Mouse (Mus musculus) heart, adult 2 months (tissue): ENCODE measurements around the gene Bex2. TPM values are rescaled to one million over a fixed set of nuclear protein-coding genes. Genes with fewer than 3 reads are reported as not detected.
"Not testable (repeated sequence)": the region's sequence is repeated elsewhere in the genome, so short reads cannot be mapped to it uniquely, and the experiment has no call there.

ENCODE experiments used
- DNase-seq, 2 experiments: peaks; one replicate each; pipeline ENCODE4 v3.0.0; 2021
- H3K27ac ChIP-seq: fragments of 200-600 bp; 2 replicates; pipeline ENCODE4 v1.8.1; 2022
- H3K27me3 ChIP-seq: fragments of 200-500 bp; 2 replicates; pipeline ENCODE4 v1.6.1; 2012; ENCODE audit warnings: mild to moderate bottlenecking, low read length, inconsistent platforms, mixed read lengths; ENCODE audit not compliant: control insufficient read depth, insufficient read depth
- H3K36me3 ChIP-seq: fragments of 200-500 bp; 2 replicates; pipeline ENCODE4 v1.6.1; 2012; ENCODE audit warnings: low read length, inconsistent platforms; ENCODE audit not compliant: control insufficient read depth, insufficient read depth
- H3K4me1 ChIP-seq: fragments of 200-500 bp; 2 replicates; pipeline ENCODE4 v1.6.1; 2011; ENCODE audit warnings: low read length; ENCODE audit not compliant: control insufficient read depth, insufficient read depth
- H3K4me3 ChIP-seq: fragments of 200-600 bp; 2 replicates; pipeline ENCODE4 v1.8.1; 2022
- H3K79me2 ChIP-seq: fragments of 200-500 bp; replicated peaks from 2 replicates; pipeline ENCODE4 v1.6.1; 2012; ENCODE audit warnings: mild to moderate bottlenecking, inconsistent platforms, low read length, moderate library complexity, mixed read lengths; ENCODE audit not compliant: control insufficient read depth, insufficient read depth
- H3K9ac ChIP-seq: fragments of 200-500 bp; 2 replicates; pipeline ENCODE4 v1.6.1; 2012; ENCODE audit warnings: low read depth, mild to moderate bottlenecking, control low read depth, inconsistent platforms, low read length, mixed read lengths
- CTCF ChIP-seq: fragments of 200-600 bp; IDR thresholded peaks from 2 replicates; pipeline ENCODE4 v1.8.1; 2022; ENCODE audit warnings: antibody characterized with exemption, mild to moderate bottlenecking, moderate library complexity
- EP300 ChIP-seq: fragments of 200-500 bp; IDR thresholded peaks from 2 replicates; pipeline ENCODE4 v1.6.1; 2011; ENCODE audit warnings: low read depth, low read length, control low read depth; ENCODE audit not compliant: insufficient read depth
- POLR2A ChIP-seq: fragments of 200-500 bp; IDR thresholded peaks from 2 replicates; pipeline ENCODE4 v1.6.1; 2011; ENCODE audit warnings: mild to moderate bottlenecking, low read depth, low read length, control low read depth; ENCODE audit not compliant: insufficient read depth
- WGBS: fragments of 180-500 bp; shearing (Covaris S2); methylation state at CpG from one replicate; pipeline ENCODE4 v1.1.7; 2018; 5-methylcytosine and 5-hydroxymethylcytosine counted together
- intact Hi-C: fragments of 180-260 bp; cut with DNase I; formaldehyde crosslinking; loops from one replicate; pipeline ENCODE4 v1.15.1; 2025
- polyA plus RNA-seq: library from polyadenylated mRNA; depleted of rRNA; stranded (reverse); fragments of >200 nt; gene quantifications from 2 replicates; pipeline ENCODE4 v1.2.3, GENCODE M21; 2012; rRNA removed
- total RNA-seq, 2 experiments: library from RNA; stranded (reverse); gene quantifications; 2 replicates each; pipeline ENCODE4 v1.2.3; 2021

The Bex2 gene
- total and polyA plus RNA-seq, 3 experiments: 0.27 TPM; not detected in 2

DNA sequence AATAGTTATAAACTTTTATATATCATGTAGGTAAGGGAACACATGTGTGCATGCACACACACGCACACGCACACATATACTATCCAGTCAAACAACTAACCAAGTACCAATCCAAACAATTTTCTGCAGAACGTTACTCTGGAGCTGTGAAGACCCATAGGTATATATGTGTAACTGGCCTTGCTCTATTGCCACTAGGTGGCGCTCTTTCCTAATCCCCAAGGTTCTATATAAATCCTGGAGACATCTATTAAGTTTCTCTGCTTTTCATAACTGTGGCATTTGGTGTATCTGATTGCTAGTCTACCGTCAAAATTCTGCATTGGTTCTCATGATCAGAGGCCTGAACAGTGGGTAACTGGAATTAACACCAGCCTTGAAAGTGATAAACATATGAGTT lies 20.5 kb downstream of the Bex2 start:
- intact Hi-C loops: loop anchor here (1.0 kb wide), 1 partner anchor 274 kb away; no protein-coding TSS in a partner anchor

DNA sequence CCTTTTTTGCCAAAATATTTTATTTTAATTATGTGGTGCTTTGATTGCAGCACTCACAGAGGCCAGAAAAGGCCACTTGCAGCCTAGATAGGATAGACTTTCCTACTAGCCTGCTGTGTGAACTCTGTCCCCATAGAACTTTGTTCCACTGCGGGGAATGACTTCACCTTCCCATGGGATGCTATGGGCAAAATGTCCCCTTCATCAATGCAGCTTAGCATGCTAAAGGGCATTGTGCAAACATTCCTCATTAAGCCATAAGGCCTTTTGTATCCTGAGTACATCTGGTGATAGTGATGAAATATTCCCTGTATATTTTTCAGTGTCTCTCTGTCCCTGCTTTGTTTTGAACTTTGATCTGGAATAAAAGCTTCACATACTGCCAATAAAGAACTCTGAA lies 24.3 kb downstream of the Bex2 start:
- WGBS: 76% methylated on average over 1 of the region's 1 CpGs
- no peak overlapping the region for H3K9ac ChIP-seq
- H3K4me3 ChIP-seq: no peak overlapping the region
- DNase-seq: no peak
- TF ChIP-seq EP300: no peak
- no peak for TF ChIP-seq POLR2A
- no peak for TF ChIP-seq CTCF
- no peak overlapping the region for H3K27ac ChIP-seq
- no peaks in the 10 kb centered on the region for H3K36me3 ChIP-seq
- H3K4me1 ChIP-seq: no peaks in the 10 kb centered on the region
- H3K27me3 ChIP-seq: no peaks in the 10 kb centered on the region
- H3K79me2 ChIP-seq: no peaks in the 10 kb centered on the region
- intact Hi-C loops: no loop called here

More for the DNA sequence above, 20.5 kb downstream of the Bex2 start:
- Histone ChIP-seq H3K4me1 (no peaks in the 10 kb centered on the region), H3K79me2 (no peaks in the 10 kb centered on the region), H3K36me3 (no peaks in the 10 kb centered on the region), H3K9ac (no peak overlapping the region), H3K27me3 (no peaks in the 10 kb centered on the region), H3K27ac (no peak overlapping the region), H3K4me3 (no peak overlapping the region)
- TF ChIP-seq EP300: no peak
- TF ChIP-seq POLR2A: no peak
- TF ChIP-seq CTCF: peak; percentile 85
- DNase-seq: peak in 1 of 2 experiments; percentile 2
- WGBS: 16% methylated on average over 5 of the region's 5 CpGs

DNA sequence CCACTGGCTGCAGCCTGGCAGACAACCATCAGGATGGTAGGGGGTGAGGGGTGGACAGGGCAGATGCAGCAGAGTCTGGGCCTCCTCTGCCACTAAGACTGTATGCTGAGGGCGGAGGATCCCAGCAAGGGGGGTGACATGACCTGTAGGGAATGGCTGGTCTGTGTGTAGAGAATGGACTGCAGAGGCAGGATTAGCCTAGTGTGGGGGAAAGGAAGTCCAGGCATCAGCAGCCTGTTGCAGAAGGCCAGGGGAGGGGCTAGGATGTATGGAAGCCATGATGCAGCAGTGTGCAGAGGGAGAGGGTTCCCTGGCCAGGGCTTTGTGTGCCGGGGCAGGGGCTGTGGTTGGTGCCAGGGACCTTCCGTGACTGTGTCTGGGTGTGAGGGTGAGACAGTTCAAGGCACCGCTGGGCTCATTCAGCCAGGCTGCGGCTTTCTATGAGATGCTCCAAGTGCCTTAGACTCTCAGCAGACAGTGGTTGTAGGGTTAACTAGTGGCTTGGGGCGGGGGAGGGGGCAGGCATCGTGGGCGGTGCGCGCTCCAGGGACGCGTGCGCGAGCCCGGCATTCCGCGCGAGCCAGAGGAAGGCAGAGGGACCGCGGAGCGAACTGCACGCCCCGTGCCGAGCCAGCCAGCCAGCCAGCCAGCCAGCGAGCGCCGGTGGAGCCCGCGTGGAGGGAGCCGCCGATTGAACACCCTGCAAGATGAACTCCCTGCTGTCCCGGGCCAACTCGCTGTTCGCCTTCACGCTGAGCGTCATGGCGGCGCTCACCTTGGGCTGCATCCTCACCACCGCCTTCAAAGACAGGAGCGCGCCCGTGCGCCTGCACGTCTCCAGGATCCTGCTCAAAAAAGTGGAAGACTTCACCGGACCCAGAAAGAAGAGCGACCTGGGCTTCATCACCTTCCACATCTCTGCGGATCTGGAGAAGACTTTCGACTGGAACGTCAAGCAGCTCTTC lies 35.0 kb downstream of the Bex2 start, which contains the start of gene Arxes1:
TSS of gene Arxes1 (plus strand) at position 569 of the 965 bp plus-strand sequence.
- WGBS: 15% methylated on average over 15 of the region's 49 CpGs
- H3K4me3 ChIP-seq, H3K27me3 ChIP-seq, H3K79me2 ChIP-seq, H3K4me1 ChIP-seq, H3K27ac ChIP-seq, intact Hi-C loops, H3K36me3 ChIP-seq, H3K9ac ChIP-seq: not testable (repeated sequence)
- DNase-seq: peak in 1 of 2 experiments; percentile 19

DNA sequence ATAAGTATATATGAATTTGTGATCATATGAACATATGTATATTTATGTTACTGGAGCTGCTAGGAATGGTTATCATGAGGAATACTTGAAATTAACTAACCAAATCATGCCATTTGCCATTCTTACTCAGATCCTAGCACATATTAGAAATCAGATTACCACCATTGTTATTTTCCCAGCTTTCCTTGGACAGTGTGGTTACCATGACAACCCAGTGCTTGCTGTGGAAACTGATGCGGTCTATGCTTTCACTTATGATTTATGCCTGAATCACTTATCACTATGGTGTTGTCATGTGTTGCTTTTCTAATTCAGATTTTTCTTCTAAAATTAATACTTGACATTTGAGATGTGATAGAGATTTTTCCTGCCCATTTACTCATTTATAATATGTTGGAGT lies 37.7 kb downstream of the Bex2 start:
- Histone ChIP-seq H3K9ac (no peak overlapping the region), H3K27ac (no peak overlapping the region), H3K36me3 (no peaks in the 10 kb centered on the region), H3K79me2 (no peaks in the 10 kb centered on the region), H3K4me1 (no peaks in the 10 kb centered on the region), H3K27me3 (no peaks in the 10 kb centered on the region), H3K4me3 (no peak overlapping the region)
- intact Hi-C loops: no loop called here
- TF ChIP-seq EP300: no peak
- 63% methylated on average over 1 of the region's 1 CpGs for WGBS
- DNase-seq: no peak

Other genes with a start within 250 kb of the Bex2 start
- 1 to 10 TPM; 1.2 to 3.5 TPM for gene Gprasp2, start 229.2 kb downstream of the Bex2 start, total RNA-seq
- 1.9 and 2.1 TPM in 2 replicates for gene Gprasp2, start 229.2 kb downstream of the Bex2 start, polyA plus RNA-seq
- 1 to 10 TPM; 1.4 to 1.6 TPM for gene Arxes2, start 74.4 kb downstream of the Bex2 start, total RNA-seq
- gene Arxes2, start 74.4 kb downstream of the Bex2 start, polyA plus RNA-seq: 3.1 and 3.2 TPM in 2 replicates
- gene Arxes1, start 34.9 kb downstream of the Bex2 start, total RNA-seq: under 1 TPM in 1 of 2 experiments, not detected in 1; 0.16 TPM
- gene Arxes1, start 34.9 kb downstream of the Bex2 start, polyA plus RNA-seq: 0.44 and 0.53 TPM in 2 replicates
- not detected for gene Nxf3, start 17.0 kb upstream of the Bex2 start, total RNA-seq
- 0.04 and 0.47 TPM in 2 replicates for gene Nxf3, start 17.0 kb upstream of the Bex2 start, polyA plus RNA-seq
- 1 to 10 TPM in 1 of 2 experiments, under 1 TPM in 1; 0.44 to 1.3 TPM for gene Bex4, start 70.8 kb upstream of the Bex2 start, total RNA-seq
- 0.44 and 0.66 TPM in 2 replicates for gene Bex4, start 70.8 kb upstream of the Bex2 start, polyA plus RNA-seq
- gene Tceal8, start 104.1 kb upstream of the Bex2 start, total RNA-seq: 10 to 100 TPM; 14.4 to 15.4 TPM
- gene Tceal8, start 104.1 kb upstream of the Bex2 start, polyA plus RNA-seq: 7.8 and 15.1 TPM in 2 replicates
- under 1 TPM; 0.26 to 0.68 TPM for gene Tceal5, start 135.6 kb upstream of the Bex2 start, total RNA-seq
- 0.14 TPM in 1 of 2 replicates, not detected in the other for gene Tceal5, start 135.6 kb upstream of the Bex2 start, polyA plus RNA-seq
- under 1 TPM; 0.34 to 0.86 TPM for gene Tceal7, start 146.5 kb upstream of the Bex2 start, total RNA-seq
- gene Tceal7, start 146.5 kb upstream of the Bex2 start, polyA plus RNA-seq: 0.18 TPM in 1 of 2 replicates, not detected in the other
- 1 to 10 TPM; 1.8 to 3.7 TPM for gene Bex1, start 147.3 kb upstream of the Bex2 start, total RNA-seq
- gene Bex1, start 147.3 kb upstream of the Bex2 start, polyA plus RNA-seq: 2.0 and 2.4 TPM in 2 replicates
- gene Tceal9, start 176.8 kb upstream of the Bex2 start, total RNA-seq: 10 to 100 TPM; 22.6 to 25.6 TPM
- gene Tceal9, start 176.8 kb upstream of the Bex2 start, polyA plus RNA-seq: 6.3 and 17.8 TPM in 2 replicates
- 1 to 10 TPM; 8.7 to 9.1 TPM for gene Bex3, start 202.0 kb upstream of the Bex2 start, total RNA-seq
- gene Bex3, start 202.0 kb upstream of the Bex2 start, polyA plus RNA-seq: 8.6 and 13.8 TPM in 2 replicates